Mouse (Mus musculus) hindbrain, embryonic 11.5 days (tissue): ENCODE data around the gene Cdx2. TPM values are rescaled to one million over a fixed set of nuclear protein-coding genes. Genes with fewer than 3 reads are reported as not detected.

Source experiments
- ATAC-seq: fragments of 200-750 bp; cut with Nextera tagmentation; 2 replicates; pipeline ENCODE4 v1.8.0; 2017; ENCODE audit warnings: mild to moderate bottlenecking, moderate TSS enrichment, moderate library complexity; ENCODE audit not compliant: low FRiP score
- DNase-seq: peaks from one replicate; pipeline ENCODE4 v3.0.0-alpha.2; 2015; ENCODE audit warnings: low spot score
- H3K27ac ChIP-seq: fragments of 300-500 bp; sonication (generic); 2 replicates; pipeline ENCODE4 v1.5.1; 2014; ENCODE audit warnings: mild to moderate bottlenecking, low read depth, low read length
- H3K27me3 ChIP-seq: fragments of 300-500 bp; sonication (generic); 2 replicates; pipeline ENCODE4 v1.6.1; 2014; ENCODE audit warnings: mild to moderate bottlenecking, low read length, moderate library complexity, mixed read lengths; ENCODE audit not compliant: control insufficient read depth, insufficient read depth
- H3K36me3 ChIP-seq: fragments of 300-500 bp; sonication (generic); 2 replicates; pipeline ENCODE4 v1.6.1; 2014; ENCODE audit warnings: mild to moderate bottlenecking, low read length, moderate library complexity, mixed read lengths; ENCODE audit not compliant: control insufficient read depth, insufficient read depth
- H3K4me1 ChIP-seq: fragments of 300-500 bp; sonication (generic); replicated peaks from 2 replicates; pipeline ENCODE4 v1.6.1; 2014; ENCODE audit warnings: low read length, mixed read lengths; ENCODE audit not compliant: control insufficient read depth, insufficient read depth
- H3K4me2 ChIP-seq: fragments of 300-500 bp; sonication (generic); replicated peaks from 2 replicates; pipeline ENCODE4 v1.6.1; 2014; ENCODE audit warnings: mild to moderate bottlenecking, low read depth, low read length
- H3K4me3 ChIP-seq: fragments of 300-500 bp; sonication (generic); 2 replicates; pipeline ENCODE4 v1.5.1; 2014; ENCODE audit warnings: low read depth, low read length
- H3K9ac ChIP-seq: fragments of 300-500 bp; sonication (generic); 2 replicates; pipeline ENCODE4 v1.6.1; 2014; ENCODE audit warnings: low read depth, low read length
- H3K9me3 ChIP-seq: fragments of 300-500 bp; sonication (generic); 2 replicates; pipeline ENCODE4 v1.6.1; 2016; ENCODE audit warnings: low read length; ENCODE audit not compliant: control insufficient read depth
- WGBS: fragments of 180-500 bp; shearing (Covaris S2); extraction: QIAGEN DNeasy Blood & Tissue Kit; methylation state at CpG from one replicate; pipeline ENCODE4 v1.1.7; 2014; 5-methylcytosine and 5-hydroxymethylcytosine counted together
- polyA plus RNA-seq: library from polyadenylated mRNA; unstranded; fragments of >200 nt; fragmentation: Nextera tagmentation; extraction: Ambion mirVana; gene quantifications from 2 replicates; pipeline ENCODE4 v1.2.1, GENCODE M21; 2014

Gene Cdx2
- polyA plus RNA-seq, 1 experiment from 2014 or later: not detected

DNA sequence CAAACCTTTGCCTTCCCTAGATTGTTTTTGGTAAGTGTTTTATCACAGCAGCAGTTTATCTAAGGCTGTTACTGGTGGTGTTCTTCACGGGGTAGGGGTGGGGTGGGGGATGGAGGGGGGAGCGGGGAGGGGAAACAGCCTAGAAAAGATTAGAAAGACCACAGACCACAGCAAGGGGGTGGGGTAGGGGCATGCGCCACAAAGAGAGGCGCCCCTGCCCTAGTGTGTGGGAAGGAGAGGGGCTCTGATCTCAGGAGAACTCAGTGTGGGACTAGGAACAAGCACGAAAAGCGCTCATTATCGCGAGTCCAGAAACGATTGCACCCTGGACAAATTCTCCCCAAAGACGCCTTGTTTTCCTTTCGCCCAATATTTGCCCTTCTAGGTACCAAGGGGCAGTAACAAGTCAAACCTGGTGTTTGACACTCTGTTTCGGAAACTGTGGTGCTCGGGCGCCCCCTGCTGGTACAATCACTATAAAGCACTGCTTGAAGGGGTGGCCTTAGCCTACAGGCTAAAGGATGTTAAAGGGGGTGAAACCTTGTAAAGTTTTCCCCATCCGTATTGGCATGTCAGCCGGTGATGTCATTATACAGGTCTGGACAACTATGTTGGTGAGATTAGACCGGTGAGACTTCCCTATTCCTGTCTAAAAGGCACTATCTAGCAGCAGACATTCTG lies 16.3 kb upstream of the Cdx2 start:
- Histone ChIP-seq H3K36me3 (no peaks in the 10 kb centered on the region), H3K27me3 (peaks cover 22% of the 10 kb centered on the region), H3K4me2 (no peak overlapping the region), H3K27ac (no peak overlapping the region), H3K9me3 (no peaks in the 10 kb centered on the region), H3K9ac (no peak overlapping the region), H3K4me1 (no peaks in the 10 kb centered on the region), H3K4me3 (no peak overlapping the region)
- ATAC-seq (peak; percentile 51; the same call in 1 of the 2 replicates), DNase-seq (peak; percentile 85)
- WGBS: 21% methylated on average over 17 of the region's 17 CpGs

DNA sequence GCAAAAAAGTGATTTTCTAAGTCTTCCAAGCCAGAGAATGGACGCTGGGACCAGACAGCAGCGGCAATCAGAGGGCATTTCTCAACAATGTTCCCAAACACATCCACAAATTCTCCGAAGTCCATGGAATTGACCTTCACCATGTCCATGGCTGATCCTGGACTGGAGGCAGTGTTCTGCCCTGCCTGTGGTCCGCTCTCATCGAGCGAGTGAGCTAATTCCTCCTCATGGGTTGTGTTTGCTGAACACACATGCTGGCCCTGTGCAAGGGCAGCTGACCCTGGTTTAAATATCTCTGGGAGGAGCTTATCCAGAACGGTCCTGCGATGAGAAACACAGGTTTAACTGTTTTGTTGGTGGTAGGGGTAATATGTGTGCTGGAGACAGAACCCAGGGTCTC lies 15.1 kb upstream of the Cdx2 start, which contains the start of gene Urad:
Gene Urad, minus strand, starts transcription at position 258 of the 400 bp plus-strand sequence.
- Histone ChIP-seq H3K27me3 (peaks cover 34% of the 10 kb centered on the region), H3K27ac (no peak within 1 kb of the TSS)
- WGBS: 75% methylated on average over 8 of the region's 8 CpGs

DNA sequence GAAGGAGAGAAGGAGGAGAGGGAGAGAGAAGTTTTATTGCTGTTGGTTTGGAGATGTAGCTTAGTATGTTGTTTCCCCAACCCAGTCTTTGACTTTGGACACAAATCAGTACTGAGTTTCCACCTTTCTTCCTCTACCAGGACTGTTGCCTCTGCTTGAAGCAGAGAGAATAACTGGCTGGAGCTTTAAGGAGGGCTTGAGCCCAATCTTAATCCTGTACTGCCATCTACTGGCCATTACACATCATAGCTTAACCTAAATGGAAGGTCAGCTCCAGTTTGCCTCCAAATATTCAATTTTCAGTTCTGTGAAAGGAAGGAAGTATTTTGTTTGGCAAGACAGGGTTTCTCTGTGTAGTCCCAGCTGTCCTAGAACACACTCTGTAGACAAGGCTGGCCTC lies 12.6 kb upstream of the Cdx2 start:
- ATAC-seq (no peak), DNase-seq (peak; percentile 78)
- no peaks in the 10 kb centered on the region for H3K9me3 ChIP-seq
- H3K4me1 ChIP-seq: no peaks in the 10 kb centered on the region
- no peak overlapping the region for H3K4me2 ChIP-seq
- H3K27ac ChIP-seq: no peak overlapping the region
- H3K4me3 ChIP-seq: no peak overlapping the region
- no peaks in the 10 kb centered on the region for H3K36me3 ChIP-seq
- peaks cover 59% of the 10 kb centered on the region for H3K27me3 ChIP-seq
- no peak overlapping the region for H3K9ac ChIP-seq

More for the DNA sequence above, 15.1 kb upstream of the Cdx2 start, which contains the start of gene Urad:
- Histone ChIP-seq H3K4me3 (no peak within 1 kb of the TSS), H3K9me3 (no peaks in the 10 kb centered on the region), H3K4me1 (no peaks in the 10 kb centered on the region), H3K36me3 (no peaks in the 10 kb centered on the region), H3K4me2 (no peak within 1 kb of the TSS), H3K9ac (no peak within 1 kb of the TSS)
- ATAC-seq: no peak
- no peak for DNase-seq

DNA sequence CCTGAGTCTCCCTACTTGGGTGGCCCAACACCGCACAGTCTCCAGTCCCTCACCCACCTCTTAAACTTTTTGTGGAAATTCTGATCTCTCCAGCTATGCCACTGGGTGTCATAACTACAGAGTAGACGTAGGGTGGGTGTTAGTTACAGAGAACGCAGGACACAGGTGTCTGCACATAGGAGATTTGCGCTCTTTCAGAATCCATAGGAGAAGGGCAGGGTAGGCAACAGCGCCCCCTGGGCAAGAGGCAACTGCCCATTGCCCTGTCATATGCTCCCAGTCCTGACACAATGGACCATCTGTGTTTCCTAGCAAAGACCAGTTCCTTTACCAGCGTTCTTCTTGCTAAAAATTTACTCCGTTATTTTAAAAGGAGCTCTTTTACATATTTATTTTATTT lies 10.9 kb upstream of the Cdx2 start:
- 0 out of 2 replicates have a peak, but pooled peaks have one; percentile 13 for ATAC-seq
- Histone ChIP-seq H3K4me3 (no peak overlapping the region), H3K4me2 (no peak overlapping the region), H3K4me1 (no peaks in the 10 kb centered on the region), H3K36me3 (no peaks in the 10 kb centered on the region), H3K9ac (no peak overlapping the region), H3K9me3 (no peaks in the 10 kb centered on the region), H3K27me3 (peaks cover 76% of the 10 kb centered on the region), H3K27ac (no peak overlapping the region)
- 23% methylated on average over 7 of the region's 7 CpGs for WGBS
- peak; percentile 31 for DNase-seq

DNA sequence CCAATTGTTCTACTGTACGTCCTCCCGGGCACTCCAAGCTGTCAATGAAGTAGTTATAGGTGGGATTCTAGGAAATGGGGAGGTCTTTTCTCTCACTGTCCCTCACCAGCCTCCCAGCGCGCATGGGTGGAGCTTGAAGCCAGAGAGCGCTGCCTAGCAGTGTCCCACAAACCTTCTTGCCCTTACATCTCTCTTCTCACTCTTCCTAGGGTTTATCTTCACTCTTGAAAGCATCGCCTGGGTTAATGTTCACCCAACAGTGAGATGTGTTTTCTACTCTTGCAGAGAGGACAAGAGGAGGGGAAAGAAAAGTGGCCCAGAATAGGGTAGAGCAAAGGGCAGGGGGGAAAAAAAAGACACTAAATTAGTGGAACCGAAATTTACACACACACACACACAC lies 10.3 kb upstream of the Cdx2 start:
- Histone ChIP-seq H3K9me3 (no peaks in the 10 kb centered on the region), H3K36me3 (no peaks in the 10 kb centered on the region), H3K4me3 (no peak overlapping the region), H3K4me1 (no peaks in the 10 kb centered on the region), H3K9ac (no peak overlapping the region), H3K4me2 (no peak overlapping the region), H3K27ac (no peak overlapping the region), H3K27me3 (peaks cover 80% of the 10 kb centered on the region)
- WGBS: 5% methylated on average over 7 of the region's 7 CpGs
- peak; percentile 21 for DNase-seq
- no peak for ATAC-seq

DNA sequence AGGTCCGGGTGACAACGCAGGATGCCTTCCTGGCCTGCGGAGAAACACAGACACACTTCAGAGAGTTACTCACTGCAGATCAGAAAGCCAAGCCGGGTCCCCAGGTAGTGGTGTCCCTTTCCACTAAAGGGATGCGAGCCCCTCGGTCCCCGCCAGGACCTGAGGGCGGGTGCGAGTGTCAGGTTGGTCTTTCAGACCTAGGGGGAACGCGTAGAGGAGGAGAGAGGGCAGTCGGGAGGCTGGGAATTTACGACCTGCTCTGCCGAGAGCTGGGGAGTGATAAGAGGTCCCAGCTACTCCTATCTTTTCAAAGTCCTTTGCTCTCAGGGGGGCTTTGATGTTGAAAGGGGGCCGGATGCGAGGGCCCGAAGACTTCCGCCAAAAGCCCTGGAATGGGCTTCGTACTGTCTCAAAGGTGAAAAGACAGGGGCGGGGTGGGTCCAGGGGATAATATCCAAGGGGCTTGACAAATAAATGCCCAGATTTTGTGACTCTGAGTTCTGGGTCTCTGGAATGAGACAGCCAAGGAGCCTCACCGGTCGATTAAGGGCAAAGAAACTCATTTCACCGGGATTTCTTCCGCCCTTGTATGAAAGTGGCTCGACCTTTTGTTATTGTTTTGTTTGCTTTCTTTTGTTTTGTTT lies 8.5 kb upstream of the Cdx2 start:
- Histone ChIP-seq H3K27ac (no peak overlapping the region), H3K4me3 (no peak overlapping the region), H3K4me2 (no peak overlapping the region), H3K36me3 (no peaks in the 10 kb centered on the region), H3K27me3 (peaks cover 89% of the 10 kb centered on the region), H3K9ac (no peak overlapping the region), H3K4me1 (no peaks in the 10 kb centered on the region; the same call in 1 of the 2 replicates), H3K9me3 (no peaks in the 10 kb centered on the region)
- under 1% methylated on average over 25 of the region's 25 CpGs for WGBS
- DNase-seq: peak; percentile 57
- ATAC-seq: no peak

DNA sequence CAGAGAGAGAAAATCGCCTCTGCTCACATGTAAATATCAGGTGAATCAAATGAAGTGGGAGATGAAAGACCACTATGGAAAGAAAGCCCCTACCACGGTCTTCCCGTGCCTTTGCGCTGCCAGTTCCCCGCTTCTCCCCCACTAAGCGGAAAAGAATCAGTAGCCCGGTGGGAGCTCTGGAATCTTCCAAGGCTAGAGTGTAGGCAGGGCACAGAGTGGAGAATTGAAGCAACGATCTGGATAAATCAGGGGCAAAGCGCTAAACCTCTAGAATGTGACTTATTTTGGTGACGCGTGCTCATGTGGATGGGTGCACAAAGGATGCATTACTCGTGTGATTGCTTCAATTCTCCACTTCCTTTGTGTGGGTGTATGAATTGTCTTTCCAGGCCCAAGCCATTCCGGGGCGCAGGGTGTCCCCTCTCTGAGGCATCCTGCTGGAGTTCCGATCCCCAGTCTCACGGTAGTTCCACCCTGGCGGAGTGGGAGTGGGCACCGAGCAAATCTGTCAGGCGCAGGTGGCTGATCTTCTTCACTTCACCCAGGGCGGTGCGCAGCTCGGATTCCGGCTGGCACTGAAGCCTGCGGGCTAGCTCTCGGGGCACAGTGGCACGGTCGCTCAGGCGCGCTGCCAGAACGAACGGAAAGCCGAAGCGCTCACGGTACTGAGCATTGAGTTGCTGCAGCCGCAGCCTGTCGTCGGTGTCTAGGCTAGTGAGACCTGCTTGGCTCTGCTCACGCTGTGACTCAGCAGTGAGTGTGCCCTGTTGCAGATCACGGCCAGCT lies 7.8 kb upstream of the Cdx2 start:
- peak; percentile 58 for DNase-seq
- H3K4me2 ChIP-seq: no peak overlapping the region

DNA sequence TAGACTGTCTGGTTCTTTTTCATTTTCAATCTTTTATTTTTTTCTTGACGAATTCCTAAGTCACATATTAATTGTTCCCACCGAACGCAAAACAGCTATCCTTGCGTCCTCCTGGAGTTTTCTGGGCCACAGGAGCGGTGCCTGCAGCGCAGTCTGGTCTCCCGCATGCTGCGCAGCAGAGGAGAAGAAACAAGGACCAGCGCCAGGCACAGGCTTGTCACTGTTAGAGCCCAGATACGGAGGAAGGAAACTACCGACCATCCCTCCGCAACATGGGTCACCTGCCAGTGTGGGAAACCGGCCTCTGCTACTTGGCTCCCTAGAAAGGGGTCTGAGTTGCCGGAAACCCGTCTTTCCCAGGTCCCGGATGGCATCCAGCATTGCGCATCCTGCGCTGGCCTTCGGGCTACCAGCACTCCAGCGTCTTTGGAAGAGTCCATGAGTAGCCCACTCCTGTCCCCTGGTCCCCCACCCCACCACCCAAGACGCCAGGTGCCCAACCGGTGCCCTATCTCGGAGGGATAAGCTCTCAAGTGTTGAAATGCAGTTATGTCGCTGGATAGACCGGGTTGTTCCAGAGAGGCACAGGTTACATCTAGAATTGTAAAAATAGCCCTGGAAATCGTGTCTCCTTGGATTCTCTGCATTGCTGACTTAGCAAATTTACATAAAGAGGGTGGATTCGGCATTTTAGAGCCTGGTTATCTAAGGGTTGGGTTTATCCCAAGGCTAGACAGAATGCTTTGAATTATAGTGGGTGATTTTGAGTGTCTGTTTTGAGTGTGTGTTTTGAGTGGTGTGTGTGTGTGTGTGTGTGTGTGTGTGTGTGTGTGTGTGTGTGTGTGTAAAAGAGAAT lies 6.0 kb upstream of the Cdx2 start:
- WGBS: 2% methylated on average over 27 of the region's 27 CpGs
- DNase-seq (peak; percentile 52), ATAC-seq (no peak)
- Histone ChIP-seq H3K27ac (no peak overlapping the region), H3K4me2 (no peak overlapping the region), H3K9me3 (no peaks in the 10 kb centered on the region), H3K27me3 (peaks cover 100% of the 10 kb centered on the region), H3K9ac (no peak overlapping the region), H3K4me3 (no peak overlapping the region), H3K36me3 (no peaks in the 10 kb centered on the region), H3K4me1 (no peaks in the 10 kb centered on the region; the same call in 1 of the 2 replicates)

More for the DNA sequence above, 7.8 kb upstream of the Cdx2 start:
- no peaks in the 10 kb centered on the region for H3K36me3 ChIP-seq
- no peak for ATAC-seq
- H3K27ac ChIP-seq: no peak overlapping the region
- peaks cover 94% of the 10 kb centered on the region for H3K27me3 ChIP-seq
- H3K4me1 ChIP-seq: no peaks in the 10 kb centered on the region; the same call in 1 of the 2 replicates
- no peak overlapping the region for H3K4me3 ChIP-seq
- no peaks in the 10 kb centered on the region for H3K9me3 ChIP-seq
- H3K9ac ChIP-seq: no peak overlapping the region
- WGBS: under 1% methylated on average over 39 of the region's 39 CpGs
